Mouse (Mus musculus) myocyte (in vitro differentiated cells): ENCODE results near the gene Pradc1. TPM values are rescaled to one million over a fixed set of nuclear protein-coding genes. Genes with fewer than 3 reads are reported as not detected.

Source experiments
- H3K27me3 ChIP-seq: one replicate; pipeline ENCODE4 v1.6.1; 2011; ENCODE audit not compliant: control insufficient read depth, insufficient read depth, insufficient read length
- H3K36me3 ChIP-seq: one replicate; pipeline ENCODE4 v1.6.1; 2011; ENCODE audit not compliant: control insufficient read depth, insufficient read depth
- H3K4me2 ChIP-seq: one replicate; pipeline ENCODE4 v1.6.1; 2011; ENCODE audit warnings: low read depth, control low read depth
- H3K4me3 ChIP-seq: one replicate; pipeline ENCODE4 v1.5.1; 2011; ENCODE audit warnings: mild to moderate bottlenecking, control low read depth, moderate library complexity
- H3K79me2 ChIP-seq: one replicate; pipeline ENCODE4 v1.6.1; 2011; ENCODE audit not compliant: control insufficient read depth, insufficient read depth
- H3ac ChIP-seq: one replicate; pipeline ENCODE4 v1.6.1; 2011; ENCODE audit not compliant: control insufficient read depth, insufficient read length
- CEBPB ChIP-seq: IDR thresholded peaks from 2 replicates; pipeline ENCODE4 v1.6.1; 2011; ENCODE audit warnings: mild to moderate bottlenecking, moderate library complexity; ENCODE audit not compliant: poor library complexity, insufficient read depth, severe bottlenecking
- E2F4 ChIP-seq: IDR thresholded peaks from one replicate; pipeline ENCODE4 v1.6.1; 2011; ENCODE audit warnings: mild to moderate bottlenecking, control low read depth, moderate library complexity; ENCODE audit not compliant: insufficient read depth
- MAX ChIP-seq: IDR thresholded peaks from one replicate; pipeline ENCODE4 v1.6.1; 2011; ENCODE audit warnings: low read depth, mild to moderate bottlenecking, control low read depth
- MYOD1 ChIP-seq, 3 experiments: IDR thresholded peaks; one replicate each; pipeline ENCODE4 v1.6.1; 2011; ENCODE audit warnings: control low read depth in 2 of 3, low read depth in 2 of 3, mild to moderate bottlenecking in 2 of 3, moderate library complexity in 1 of 3; ENCODE audit not compliant: insufficient read length in 2 of 3, control insufficient read depth in 1 of 3
- MYOG ChIP-seq, 3 experiments: IDR thresholded peaks; one replicate each; pipeline ENCODE4 v1.6.1; 2011; ENCODE audit warnings: control low read depth in 2 of 3, low read depth in 2 of 3, mild to moderate bottlenecking in 2 of 3; ENCODE audit not compliant: insufficient read length in 2 of 3, control insufficient read depth in 1 of 3, insufficient read depth in 1 of 3
- POLR2A ChIP-seq: IDR thresholded peaks from one replicate; pipeline ENCODE4 v1.6.1; 2011; ENCODE audit warnings: low read depth, mild to moderate bottlenecking, control low read depth, moderate library complexity; ENCODE audit not compliant: insufficient read length
- POLR2AphosphoS2 ChIP-seq: IDR thresholded peaks from one replicate; pipeline ENCODE4 v1.6.1; 2011; ENCODE audit warnings: low read depth, control low read depth; ENCODE audit not compliant: insufficient read length
- REST ChIP-seq: IDR thresholded peaks from one replicate; pipeline ENCODE4 v1.6.1; 2011; ENCODE audit warnings: mild to moderate bottlenecking, control low read depth, moderate library complexity; ENCODE audit not compliant: insufficient read depth, insufficient read length
- SRF ChIP-seq: IDR thresholded peaks from one replicate; pipeline ENCODE4 v1.6.1; 2011; ENCODE audit warnings: low read depth; ENCODE audit not compliant: control insufficient read depth, insufficient read length
- TCF12 ChIP-seq: IDR thresholded peaks from one replicate; pipeline ENCODE4 v1.6.1; 2011; ENCODE audit warnings: mild to moderate bottlenecking, control low read depth; ENCODE audit not compliant: poor library complexity, insufficient read depth, severe bottlenecking
- USF1 ChIP-seq: IDR thresholded peaks from one replicate; pipeline ENCODE4 v1.6.1; 2011; ENCODE audit warnings: low read depth, mild to moderate bottlenecking, control low read depth, moderate library complexity
- polyA plus RNA-seq: library from polyadenylated mRNA; unstranded; fragments of >200 nt; fragmentation: generic; extraction: Trizol; gene quantifications from one replicate; pipeline ENCODE4 v1.2.1, GENCODE M21; 2012; ENCODE audit warnings: missing spikeins

Pradc1 gene
- polyA plus RNA-seq, 1 experiment: 17.6 TPM

GRCm38 (mm10) chr6:85403039-85403438 lies 48.7 kb downstream of the Pradc1 start:
- H3K4me2 ChIP-seq: no peak overlapping the region
- no peak overlapping the region for H3K4me3 ChIP-seq
- peaks cover 52% of the 10 kb centered on the region for H3K27me3 ChIP-seq
- H3K36me3 ChIP-seq: no peaks in the 10 kb centered on the region
- TF ChIP-seq USF1 (no peak), POLR2A (no peak), POLR2AphosphoS2 (no peak), REST (no peak), TCF12 (no peak), E2F4 (no peak), SRF (no peak), CEBPB (no peak)
- no peaks in the 10 kb centered on the region for H3K79me2 ChIP-seq
- H3ac ChIP-seq: no peak overlapping the region

GRCm38 (mm10) chr6:85402613-85403012 lies 49.2 kb downstream of the Pradc1 start:
- TF ChIP-seq POLR2A (no peak), CEBPB (no peak), E2F4 (no peak), MAX (no peak), REST (no peak), MYOD1 (IDR thresholded peaks at IDR 0.05; ENCODE audit: control insufficient read depth in 1 of 3, insufficient read length in 2 of 3, low read depth in 2 of 3) (no peak), SRF (no peak), TCF12 (no peak)
- Histone ChIP-seq H3K27me3 (peaks cover 48% of the 10 kb centered on the region), H3K4me2 (no peak overlapping the region), H3K36me3 (no peaks in the 10 kb centered on the region), H3K79me2 (no peaks in the 10 kb centered on the region), H3ac (no peak overlapping the region), H3K4me3 (no peak overlapping the region)

GRCm38 (mm10) chr6:85399715-85400114 lies 52.1 kb downstream of the Pradc1 start:
- Histone ChIP-seq H3K4me3 (no peak overlapping the region), H3K4me2 (no peak overlapping the region), H3K79me2 (no peaks in the 10 kb centered on the region), H3ac (no peak overlapping the region), H3K27me3 (peaks cover 24% of the 10 kb centered on the region), H3K36me3 (no peaks in the 10 kb centered on the region)
- TF ChIP-seq REST (no peak), E2F4 (no peak), TCF12 (no peak), USF1 (no peak), POLR2AphosphoS2 (no peak), MYOD1 (IDR thresholded peaks at IDR 0.05; ENCODE audit: control insufficient read depth in 1 of 3, insufficient read length in 2 of 3, low read depth in 2 of 3) (no peak), MAX (no peak), SRF (no peak), POLR2A (no peak), MYOG (IDR thresholded peaks at IDR 0.05; ENCODE audit: control insufficient read depth in 1 of 3, insufficient read depth in 1 of 3, insufficient read length in 2 of 3, low read depth in 2 of 3) (no peak)

GRCm38 (mm10) chr6:85397165-85397564 lies 54.6 kb downstream of the Pradc1 start:
- Histone ChIP-seq H3ac (no peak overlapping the region), H3K36me3 (no peaks in the 10 kb centered on the region), H3K27me3 (peaks cover 29% of the 10 kb centered on the region), H3K4me3 (no peak overlapping the region), H3K4me2 (no peak overlapping the region), H3K79me2 (no peaks in the 10 kb centered on the region)
- no peak for TF ChIP-seq USF1
- no peak for TF ChIP-seq SRF
- no peak for TF ChIP-seq TCF12
- no peak for TF ChIP-seq POLR2AphosphoS2

Other genes with a start within 250 kb of the Pradc1 start
- 2.0 TPM for gene Sfxn5, start 118.5 kb downstream of the Pradc1 start, polyA plus RNA-seq
- 24.8 TPM for gene Rab11fip5, start 77.3 kb downstream of the Pradc1 start, polyA plus RNA-seq
- gene Noto, start 28.1 kb downstream of the Pradc1 start, polyA plus RNA-seq: not detected
- 34.6 TPM for gene Smyd5, start 20.0 kb downstream of the Pradc1 start, polyA plus RNA-seq
- 334 TPM for gene Cct7, start 456 bp downstream of the Pradc1 start, polyA plus RNA-seq
- not detected for gene Fbxo41, start 51.0 kb upstream of the Pradc1 start, polyA plus RNA-seq
- gene Egr4, start 61.6 kb upstream of the Pradc1 start, polyA plus RNA-seq: not detected
- 0.62 TPM for gene Alms1, start 135.6 kb upstream of the Pradc1 start, polyA plus RNA-seq